Mouse (Mus musculus): ENCODE data around the gene Arid2. TPM values are rescaled to one million over a fixed set of nuclear protein-coding genes. Genes with fewer than 3 reads are reported as not detected.

Arid2 gene
- polyA plus RNA-seq, 1 experiment from 2014 or later = 14.1 TPM

DNA sequence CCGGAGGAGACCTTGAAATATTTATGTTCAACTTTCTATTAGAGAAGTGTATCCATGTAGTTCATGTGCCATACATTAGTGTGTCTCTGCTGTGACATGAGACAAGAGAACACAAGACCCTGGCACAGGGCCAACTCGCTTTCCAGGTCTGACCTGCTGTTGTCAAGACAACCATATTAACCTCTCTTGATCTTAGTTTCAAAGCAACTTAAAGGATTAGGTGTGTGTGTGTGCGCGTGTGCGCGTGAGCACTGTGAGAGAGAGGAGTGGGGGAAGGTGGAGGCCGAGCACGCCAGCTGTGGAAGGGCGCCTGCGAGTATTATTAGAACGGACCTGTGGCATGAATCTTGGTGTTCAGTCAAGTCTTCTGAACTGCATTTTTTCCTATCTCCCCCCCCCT is 15.0 kb upstream of the Arid2 start:
- H3K27ac ChIP-seq (replicated peaks) = peak overlapping the region; percentile 36
- H3K36me3 ChIP-seq = peaks cover 64% of the 10 kb centered on the region
- ATAC-seq (ENCODE audit: extremely low read depth, insufficient number of reproducible peaks, low FRiP score, low TSS enrichment) = no peak
- no peak overlapping the region for H3K9ac ChIP-seq
- H3K4me3 ChIP-seq = no peak overlapping the region
- 62% methylated on average over 11 of the region's 11 CpGs for WGBS
- peaks cover 2% of the 10 kb centered on the region for H3K9me3 ChIP-seq
- H3K27me3 ChIP-seq (replicated peaks) = no peaks in the 10 kb centered on the region
- peak overlapping the region; percentile 34; the same call in 1 of the 2 replicates for H3K4me2 ChIP-seq
- peaks cover 64% of the 10 kb centered on the region for H3K4me1 ChIP-seq

DNA sequence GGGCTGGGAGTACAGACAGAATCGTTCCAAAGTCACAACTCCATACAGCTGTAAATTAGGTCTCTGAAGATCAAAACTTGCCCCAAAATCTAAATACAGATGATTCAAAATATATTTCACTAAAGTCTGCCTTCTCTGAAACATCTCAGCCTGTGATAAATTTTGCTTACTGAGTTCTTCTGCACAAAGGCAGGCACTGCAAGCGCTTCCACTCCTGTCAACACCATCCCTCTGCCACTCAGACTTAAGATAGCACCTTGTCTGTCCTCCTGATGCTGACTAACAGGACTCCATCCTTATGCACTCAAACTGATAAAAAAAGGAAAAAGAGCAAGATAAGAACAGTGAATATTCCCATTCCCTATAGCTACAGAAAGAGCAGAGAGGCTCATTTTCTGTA is 13.0 kb upstream of the Arid2 start:
- WGBS = 33% methylated on average over 2 of the region's 2 CpGs
- H3K36me3 ChIP-seq = peaks cover 61% of the 10 kb centered on the region
- no peak overlapping the region for H3K4me3 ChIP-seq
- H3K4me1 ChIP-seq = peaks cover 74% of the 10 kb centered on the region
- ATAC-seq (ENCODE audit: extremely low read depth, insufficient number of reproducible peaks, low FRiP score, low TSS enrichment) = no peak
- no peaks in the 10 kb centered on the region for H3K27me3 ChIP-seq (replicated peaks)
- H3K9ac ChIP-seq = 0 out of 2 replicates have a peak overlapping the region, but pooled peaks have one; percentile 28
- H3K9me3 ChIP-seq = no peaks in the 10 kb centered on the region
- H3K4me2 ChIP-seq = peak overlapping the region; percentile 14; the same call in 1 of the 2 replicates
- H3K27ac ChIP-seq (replicated peaks) = peak overlapping the region; percentile 39; the same call in 1 of the 2 replicates

DNA sequence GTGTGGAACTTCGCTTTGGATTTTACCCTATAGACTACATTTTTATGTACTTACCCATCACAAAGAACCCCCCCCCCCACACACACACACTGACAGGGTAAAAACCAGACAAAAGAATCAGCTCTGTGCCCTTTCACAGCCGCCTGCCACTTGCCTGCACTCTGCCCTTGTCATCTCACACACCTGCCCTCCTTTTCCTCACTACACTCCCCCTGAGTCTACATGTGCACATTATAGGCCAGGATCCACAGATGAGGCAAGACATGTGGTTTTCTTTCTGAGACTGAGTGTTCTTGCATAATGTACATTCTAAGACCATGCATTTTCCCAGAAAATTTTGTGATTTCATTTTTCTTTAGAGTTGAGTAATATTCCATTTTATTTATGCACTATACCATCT is 12.1 kb upstream of the Arid2 start:
- no peak for ATAC-seq (ENCODE audit: extremely low read depth, insufficient number of reproducible peaks, low FRiP score, low TSS enrichment)
- Histone ChIP-seq H3K4me2 (0 out of 2 replicates have a peak overlapping the region, but pooled peaks have one; percentile 42), H3K4me1 (peaks cover 79% of the 10 kb centered on the region), H3K4me3 (no peak overlapping the region), H3K27ac (replicated peaks) (no peak overlapping the region; the same call in 1 of the 2 replicates), H3K27me3 (replicated peaks) (no peaks in the 10 kb centered on the region), H3K36me3 (peaks cover 65% of the 10 kb centered on the region), H3K9ac (no peak overlapping the region), H3K9me3 (no peaks in the 10 kb centered on the region)
- 61% methylated on average over 2 of the region's 2 CpGs for WGBS

DNA sequence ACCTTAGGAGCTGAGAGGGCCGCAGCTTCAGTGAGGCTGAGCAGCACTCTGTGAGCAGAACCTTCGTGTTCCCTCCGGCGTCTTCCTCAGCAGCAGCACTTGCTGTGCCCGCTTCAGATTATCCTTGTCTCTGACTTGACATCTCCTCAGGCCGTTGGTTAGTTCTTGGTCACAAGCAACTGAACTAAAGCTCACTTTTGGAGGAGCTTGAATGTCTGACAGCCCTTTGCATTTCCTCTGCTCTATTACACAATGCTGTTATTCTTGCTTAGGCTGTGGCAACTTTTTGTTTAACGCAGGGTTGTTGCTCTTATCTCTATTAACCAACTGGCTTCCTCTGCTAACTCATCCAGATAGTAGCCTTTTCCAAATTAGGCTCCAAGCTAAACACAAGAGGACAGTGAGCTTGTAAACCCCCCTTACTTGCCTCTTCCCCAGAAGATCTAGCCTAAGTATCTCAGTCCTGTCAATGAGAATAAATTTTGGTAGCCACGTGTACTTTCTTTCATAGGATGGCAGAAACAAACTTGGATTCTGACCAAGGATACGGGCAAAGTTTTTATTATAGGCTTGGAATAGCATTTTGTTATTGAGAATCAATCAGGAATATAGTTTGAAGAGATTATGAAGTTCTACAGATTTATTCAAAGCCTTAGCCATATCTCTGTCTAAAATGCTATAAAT is 11.4 kb upstream of the Arid2 start:
- ATAC-seq (ENCODE audit: extremely low read depth, insufficient number of reproducible peaks, low FRiP score, low TSS enrichment) = 0 out of 2 replicates have a peak, but pooled peaks have one; percentile 40
- Histone ChIP-seq H3K9me3 (no peaks in the 10 kb centered on the region), H3K27ac (replicated peaks) (peak overlapping the region; percentile 48), H3K4me2 (peak overlapping the region; percentile 42), H3K4me3 (no peak overlapping the region), H3K36me3 (peaks cover 70% of the 10 kb centered on the region), H3K9ac (peak overlapping the region; percentile 37; the same call in 1 of the 2 replicates), H3K27me3 (replicated peaks) (no peaks in the 10 kb centered on the region), H3K4me1 (peaks cover 82% of the 10 kb centered on the region)
- WGBS = 42% methylated on average over 9 of the region's 9 CpGs

DNA sequence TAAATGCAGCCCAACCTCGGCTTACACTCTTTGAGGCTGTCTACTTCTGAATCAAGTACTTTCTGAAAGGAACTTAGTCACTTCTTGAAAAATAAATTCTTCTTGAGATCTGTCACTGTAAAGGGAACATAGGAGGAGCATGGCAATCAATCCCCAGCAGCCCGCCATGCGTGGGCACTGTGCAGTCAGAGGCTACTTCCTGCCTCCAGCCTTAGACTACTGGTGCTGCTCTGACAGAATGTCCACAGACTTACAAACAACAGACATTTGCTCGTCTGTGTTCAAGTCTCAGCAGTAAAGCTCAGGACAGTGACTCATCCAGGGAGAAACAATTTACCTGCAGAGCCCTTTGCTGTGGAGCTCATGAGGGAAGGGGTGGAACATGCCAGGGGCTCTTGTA is 10.3 kb upstream of the Arid2 start:
- Histone ChIP-seq H3K4me2 (no peak overlapping the region), H3K4me3 (no peak overlapping the region), H3K36me3 (peaks cover 78% of the 10 kb centered on the region), H3K4me1 (peaks cover 83% of the 10 kb centered on the region), H3K27ac (replicated peaks) (no peak overlapping the region), H3K9ac (no peak overlapping the region), H3K9me3 (no peaks in the 10 kb centered on the region), H3K27me3 (replicated peaks) (no peaks in the 10 kb centered on the region)
- WGBS = 59% methylated on average over 4 of the region's 4 CpGs
- ATAC-seq (ENCODE audit: extremely low read depth, insufficient number of reproducible peaks, low FRiP score, low TSS enrichment) = no peak

DNA sequence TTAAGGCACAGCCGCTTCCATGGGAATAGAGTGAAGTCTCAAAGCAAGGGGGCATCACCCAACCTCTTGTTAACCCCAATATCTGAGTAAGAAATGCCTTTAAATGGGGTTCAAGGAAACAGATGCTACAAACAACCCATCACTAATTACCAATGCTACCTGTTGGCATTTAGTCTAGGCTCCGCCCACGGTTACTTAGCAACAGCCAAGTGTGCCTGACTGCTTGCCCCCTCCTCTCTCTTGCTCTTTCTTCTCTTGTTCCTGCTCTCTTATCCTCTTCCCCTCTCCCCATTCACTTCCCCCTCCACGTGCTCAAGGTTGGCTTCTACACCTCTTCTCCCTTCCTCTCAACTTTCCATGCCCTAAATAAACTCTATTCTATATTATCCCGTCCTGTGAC is 6.1 kb upstream of the Arid2 start:
- ATAC-seq (ENCODE audit: extremely low read depth, insufficient number of reproducible peaks, low FRiP score, low TSS enrichment) = no peak
- no peak overlapping the region for H3K9ac ChIP-seq
- 0 out of 2 replicates have a peak overlapping the region, but pooled peaks have one; percentile 24 for H3K27ac ChIP-seq (replicated peaks)
- 77% methylated on average over 5 of the region's 5 CpGs for WGBS
- H3K4me3 ChIP-seq = no peak overlapping the region
- H3K9me3 ChIP-seq = no peaks in the 10 kb centered on the region
- H3K4me1 ChIP-seq = peaks cover 74% of the 10 kb centered on the region
- peaks cover 51% of the 10 kb centered on the region for H3K36me3 ChIP-seq
- no peaks in the 10 kb centered on the region for H3K27me3 ChIP-seq (replicated peaks)
- H3K4me2 ChIP-seq = 0 out of 2 replicates have a peak overlapping the region, but pooled peaks have one; percentile 90

DNA sequence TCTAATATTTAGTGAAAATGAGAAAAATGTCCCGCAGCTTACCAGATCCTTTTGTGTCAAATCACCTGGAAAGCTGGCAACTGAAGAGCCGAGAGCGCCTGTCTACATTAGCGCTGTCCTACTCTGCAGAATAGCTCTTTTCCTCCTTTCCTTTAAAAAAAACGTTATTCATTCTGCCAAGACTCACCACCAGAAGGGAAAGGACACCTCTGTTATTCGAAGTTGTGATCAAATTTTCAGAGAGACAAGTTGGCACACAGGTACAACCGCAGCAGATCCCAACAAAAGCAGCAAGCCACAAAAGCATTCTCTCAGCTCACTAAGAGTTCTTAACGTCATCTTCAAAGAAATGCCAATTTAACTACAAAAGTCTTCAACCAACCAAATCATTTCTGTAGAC is 4.2 kb upstream of the Arid2 start:
- H3K9me3 ChIP-seq = no peaks in the 10 kb centered on the region
- 74% methylated on average over 8 of the region's 8 CpGs for WGBS
- H3K9ac ChIP-seq = peak overlapping the region; percentile 100
- no peaks in the 10 kb centered on the region for H3K27me3 ChIP-seq (replicated peaks)
- no peak overlapping the region for H3K27ac ChIP-seq (replicated peaks)
- H3K36me3 ChIP-seq = peaks cover 36% of the 10 kb centered on the region
- H3K4me2 ChIP-seq = peak overlapping the region; percentile 90
- H3K4me3 ChIP-seq = peak overlapping the region; percentile 96
- peaks cover 58% of the 10 kb centered on the region for H3K4me1 ChIP-seq
- ATAC-seq (ENCODE audit: extremely low read depth, insufficient number of reproducible peaks, low FRiP score, low TSS enrichment) = no peak

DNA sequence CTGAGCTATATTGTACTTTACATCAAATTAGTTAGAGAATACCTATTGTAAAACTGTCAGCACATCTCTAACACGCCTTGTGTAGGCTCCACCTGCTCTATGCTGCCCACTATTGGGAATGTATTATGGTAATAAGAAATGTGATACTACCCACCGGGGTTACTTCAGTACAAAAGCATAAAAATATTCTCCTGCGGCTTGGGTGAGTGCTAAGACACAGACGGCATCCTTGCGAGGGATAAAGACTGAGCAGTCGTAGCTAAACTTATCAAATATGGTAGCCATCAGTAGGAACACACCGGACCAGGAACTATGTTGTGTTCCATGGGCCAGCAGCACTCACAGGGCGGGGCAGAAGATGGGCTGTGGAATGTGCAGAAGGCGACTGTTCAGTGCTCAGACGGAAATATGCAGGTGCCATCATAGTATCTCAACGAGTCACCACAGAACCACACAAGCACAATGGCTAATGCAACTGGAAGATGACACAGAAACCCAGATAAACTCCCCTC is 3.3 kb upstream of the Arid2 start:
- 9% methylated on average over 11 of the region's 11 CpGs for WGBS
- peaks cover 28% of the 10 kb centered on the region for H3K36me3 ChIP-seq
- peak overlapping the region; percentile 96 for H3K4me3 ChIP-seq
- H3K4me2 ChIP-seq = peak overlapping the region; percentile 90
- H3K9me3 ChIP-seq = no peaks in the 10 kb centered on the region
- H3K27me3 ChIP-seq (replicated peaks) = no peaks in the 10 kb centered on the region
- peak overlapping the region; percentile 100 for H3K9ac ChIP-seq
- peaks cover 51% of the 10 kb centered on the region for H3K4me1 ChIP-seq
- ATAC-seq (ENCODE audit: extremely low read depth, insufficient number of reproducible peaks, low FRiP score, low TSS enrichment) = no peak
- H3K27ac ChIP-seq (replicated peaks) = peak overlapping the region; percentile 100

DNA sequence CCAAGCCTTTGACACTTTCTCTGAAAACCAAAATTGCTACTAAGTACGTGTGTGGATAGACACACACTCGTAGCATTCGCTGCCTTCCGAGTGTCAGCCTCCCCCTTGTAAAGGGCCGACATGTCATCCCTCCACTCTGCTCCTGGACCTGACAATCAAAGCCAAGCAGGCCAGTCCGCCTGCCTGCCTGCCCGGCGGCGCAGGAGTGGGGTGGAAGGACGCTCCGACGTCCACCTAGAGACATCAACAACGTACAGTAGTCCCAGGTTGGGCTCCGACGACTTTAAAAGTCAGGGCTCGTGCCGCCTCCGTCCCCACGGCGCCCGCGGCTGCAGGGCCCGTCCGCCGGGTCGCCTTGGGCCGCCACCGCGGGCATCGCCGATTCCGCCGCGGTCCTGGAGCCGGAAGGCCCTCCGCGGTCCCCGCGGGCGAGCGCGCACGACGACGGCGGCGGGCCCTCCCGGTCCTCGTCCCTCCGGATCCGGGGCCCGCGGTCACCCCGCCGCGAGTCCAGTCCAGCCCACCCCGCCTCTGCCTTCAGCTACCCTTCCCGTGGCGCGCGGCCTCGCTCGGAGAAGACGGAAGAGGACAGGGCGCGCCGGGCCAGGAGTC is 2.5 kb upstream of the Arid2 start:
- peak; percentile 12; the same call in 1 of the 2 replicates for ATAC-seq (ENCODE audit: extremely low read depth, insufficient number of reproducible peaks, low FRiP score, low TSS enrichment)
- Histone ChIP-seq H3K4me3 (peak overlapping the region; percentile 96), H3K27ac (replicated peaks) (peak overlapping the region; percentile 100), H3K9ac (peak overlapping the region; percentile 100), H3K9me3 (no peaks in the 10 kb centered on the region), H3K4me1 (peaks cover 48% of the 10 kb centered on the region), H3K36me3 (peaks cover 20% of the 10 kb centered on the region), H3K27me3 (replicated peaks) (no peaks in the 10 kb centered on the region), H3K4me2 (peak overlapping the region; percentile 90)
- under 1% methylated on average over 49 of the region's 67 CpGs for WGBS

DNA sequence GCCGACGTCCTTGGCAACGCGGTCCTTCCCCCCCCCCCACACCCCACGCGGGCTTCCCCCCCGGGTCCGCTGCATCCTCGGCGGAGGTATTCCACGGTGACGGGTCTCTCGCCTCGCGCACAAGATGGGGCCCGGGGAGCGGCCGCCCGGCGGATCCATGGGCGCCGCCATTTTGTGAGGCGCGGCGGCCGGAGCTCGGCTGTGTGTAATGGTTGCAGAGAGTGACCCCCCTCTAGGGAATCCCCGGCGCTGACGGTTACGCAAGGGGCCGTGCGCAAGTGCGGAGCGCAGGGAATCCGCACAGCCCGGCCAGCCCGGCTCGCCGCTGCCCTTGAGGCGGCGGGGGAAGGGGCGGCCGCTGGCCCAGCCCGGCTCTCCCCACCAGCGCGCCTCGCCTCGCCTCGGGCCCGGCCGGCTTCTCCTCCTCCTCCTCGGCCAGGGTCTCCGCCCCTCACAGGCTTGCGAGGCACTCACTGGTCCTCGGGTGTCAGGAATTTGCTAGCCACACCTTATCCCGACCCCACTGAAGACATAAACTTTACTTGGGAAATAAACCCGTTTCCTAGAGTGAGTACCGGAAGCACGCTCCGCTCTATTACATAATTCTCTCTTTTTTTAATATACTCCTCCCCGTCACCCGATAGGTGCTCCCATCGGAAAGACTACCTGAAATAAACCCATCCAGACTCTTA is 1.8 kb upstream of the Arid2 start:
- Histone ChIP-seq H3K9ac (peak overlapping the region; percentile 100), H3K4me2 (peak overlapping the region; percentile 90), H3K27me3 (replicated peaks) (no peaks in the 10 kb centered on the region), H3K36me3 (peaks cover 13% of the 10 kb centered on the region), H3K9me3 (no peaks in the 10 kb centered on the region), H3K27ac (replicated peaks) (peak overlapping the region; percentile 100), H3K4me1 (peaks cover 45% of the 10 kb centered on the region), H3K4me3 (peak overlapping the region; percentile 96)
- ATAC-seq (ENCODE audit: extremely low read depth, insufficient number of reproducible peaks, low FRiP score, low TSS enrichment) = peak; percentile 51
- under 1% methylated on average over 60 of the region's 64 CpGs for WGBS
